Mouse (Mus musculus): ENCODE measurements around the gene Phf21a. TPM values are rescaled to one million over a fixed set of nuclear protein-coding genes. Genes with fewer than 3 reads are reported as not detected.

The Phf21a gene
- polyA plus RNA-seq, 1 experiment from 2014 or later, result 29.9 TPM

DNA sequence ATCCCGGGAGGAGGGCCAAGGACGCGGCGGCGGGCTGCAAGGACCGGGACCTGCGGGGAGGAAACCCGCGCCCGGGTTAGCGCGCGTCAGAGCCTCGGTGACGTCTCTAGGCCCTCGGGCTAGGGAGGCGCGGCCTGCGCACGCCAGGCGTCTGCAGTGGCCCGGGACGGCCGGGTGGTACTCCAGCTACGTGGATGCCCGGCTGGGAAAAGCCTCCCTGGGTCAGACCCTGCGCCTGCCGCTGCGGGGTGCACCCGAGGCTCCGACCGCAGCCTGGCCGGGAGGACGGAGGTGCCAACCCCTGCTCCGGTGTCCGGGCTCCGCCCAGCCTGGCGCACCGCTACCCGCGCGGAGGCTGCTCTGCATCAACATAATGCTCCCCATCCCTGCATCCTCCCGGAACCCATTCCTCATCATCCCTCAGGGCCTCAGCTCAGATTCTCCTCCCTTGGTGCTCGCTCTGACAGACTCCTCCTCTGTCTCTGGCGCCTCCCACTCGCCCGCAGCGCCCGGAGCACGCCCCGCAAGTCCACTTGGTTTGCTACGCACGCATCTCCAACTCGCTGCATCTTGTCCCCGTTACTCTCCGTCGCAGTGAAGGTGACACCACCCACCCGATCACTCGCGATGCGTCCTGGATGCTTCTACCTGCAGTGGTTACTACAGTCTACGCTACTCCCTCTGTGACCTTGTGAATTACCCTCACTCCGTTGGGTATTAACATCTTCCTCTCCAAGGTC, 33.3 kb upstream of the Phf21a start:
- under 1% methylated on average over 63 of the region's 63 CpGs for WGBS
- H3K36me3 ChIP-seq, result no peaks in the 10 kb centered on the region
- peak overlapping the region; percentile 53 for H3K4me3 ChIP-seq
- peaks cover 35% of the 10 kb centered on the region for H3K27me3 ChIP-seq
- peak overlapping the region; percentile 99 for H3K4me2 ChIP-seq
- H3K27ac ChIP-seq, result no peak overlapping the region
- H3K9ac ChIP-seq, result peak overlapping the region; percentile 43
- H3K9me3 ChIP-seq, result no peaks in the 10 kb centered on the region
- H3K4me1 ChIP-seq, result peaks cover 35% of the 10 kb centered on the region
- ATAC-seq (ENCODE audit: borderline replicate concordance, extremely low read depth, low FRiP score, low TSS enrichment), result peak; percentile 40

DNA sequence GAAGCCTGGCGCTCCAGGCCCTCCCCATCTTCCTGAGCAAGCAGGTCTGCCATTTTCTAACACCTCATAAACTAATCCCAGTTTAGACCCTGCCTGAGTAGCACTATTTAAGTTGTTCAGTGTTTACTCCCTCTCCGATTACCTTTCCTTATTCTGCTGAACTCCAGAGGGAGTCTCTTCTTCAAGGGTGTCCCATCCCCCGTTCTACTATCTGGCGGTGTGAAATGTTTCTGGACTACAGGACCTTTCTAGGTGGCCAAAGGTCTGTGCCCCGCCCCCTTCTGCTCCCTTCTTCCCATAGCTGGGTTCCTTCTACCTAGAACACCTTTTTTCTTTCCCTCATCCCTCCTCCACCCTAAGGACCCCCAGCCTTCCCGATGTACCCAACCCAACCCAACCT, 32.6 kb upstream of the Phf21a start:
- WGBS, result 17% methylated on average over 6 of the region's 6 CpGs

DNA sequence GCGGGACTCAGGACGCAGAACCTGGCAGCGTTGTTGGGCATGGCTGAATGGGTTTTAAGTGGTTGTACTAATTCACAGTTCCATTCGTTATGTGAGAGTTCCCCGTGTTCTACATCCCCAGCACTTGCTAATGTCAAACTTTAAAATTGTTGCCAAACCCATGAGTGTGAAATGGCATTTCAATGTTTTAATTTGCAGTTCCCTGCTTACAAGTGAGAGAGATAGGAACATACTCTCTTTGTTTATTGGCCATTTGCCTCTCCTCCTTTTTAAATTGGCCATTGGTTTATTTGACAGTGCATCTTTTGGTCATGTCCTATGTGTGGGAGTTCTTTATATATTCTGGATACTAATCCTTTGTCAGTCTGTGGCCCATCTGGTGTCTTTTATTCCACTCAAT, 31.6 kb upstream of the Phf21a start:
- H3K4me1 ChIP-seq, result peaks cover 23% of the 10 kb centered on the region
- no peak overlapping the region for H3K4me2 ChIP-seq
- WGBS, result 65% methylated on average over 5 of the region's 5 CpGs
- H3K36me3 ChIP-seq, result no peaks in the 10 kb centered on the region
- no peaks in the 10 kb centered on the region for H3K9me3 ChIP-seq
- no peak overlapping the region for H3K9ac ChIP-seq
- ATAC-seq (ENCODE audit: borderline replicate concordance, extremely low read depth, low FRiP score, low TSS enrichment), result no peak
- H3K27ac ChIP-seq, result no peak overlapping the region
- H3K4me3 ChIP-seq, result no peak overlapping the region
- peaks cover 33% of the 10 kb centered on the region for H3K27me3 ChIP-seq

More for the DNA sequence above, 32.6 kb upstream of the Phf21a start:
- Histone ChIP-seq H3K9me3 (no peaks in the 10 kb centered on the region), H3K27ac (no peak overlapping the region), H3K27me3 (peaks cover 33% of the 10 kb centered on the region), H3K4me1 (peaks cover 32% of the 10 kb centered on the region), H3K4me2 (peak overlapping the region; percentile 99), H3K36me3 (no peaks in the 10 kb centered on the region), H3K4me3 (peak overlapping the region; percentile 53), H3K9ac (0 out of 2 replicates have a peak overlapping the region, but pooled peaks have one; percentile 43)
- ATAC-seq (ENCODE audit: borderline replicate concordance, extremely low read depth, low FRiP score, low TSS enrichment), result no peak

DNA sequence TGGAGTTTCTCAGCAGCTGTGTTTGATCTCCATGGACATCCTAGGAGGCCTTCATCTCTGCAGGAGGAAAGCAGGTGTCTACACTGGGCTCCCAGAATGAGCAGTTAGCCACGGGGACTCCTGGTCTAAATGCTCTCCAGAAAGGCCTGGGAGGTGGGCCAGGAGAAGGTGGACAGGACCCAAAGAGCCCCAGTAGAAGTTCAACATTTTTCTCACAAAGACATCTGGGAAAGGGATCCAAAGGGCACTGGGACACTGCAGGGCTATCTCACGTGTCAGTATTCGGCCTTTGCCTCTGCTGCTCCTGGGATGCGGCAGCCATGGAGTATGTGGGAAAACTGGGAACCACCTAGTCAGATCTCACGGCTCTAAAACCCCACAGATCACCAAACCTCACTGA, 29.8 kb upstream of the Phf21a start:
- peaks cover 33% of the 10 kb centered on the region for H3K27me3 ChIP-seq
- WGBS, result 52% methylated on average over 5 of the region's 5 CpGs
- no peak overlapping the region for H3K4me2 ChIP-seq
- H3K4me1 ChIP-seq, result peaks cover 21% of the 10 kb centered on the region
- no peak for ATAC-seq (ENCODE audit: borderline replicate concordance, extremely low read depth, low FRiP score, low TSS enrichment)
- no peak overlapping the region for H3K4me3 ChIP-seq
- no peak overlapping the region for H3K27ac ChIP-seq
- H3K9me3 ChIP-seq, result no peaks in the 10 kb centered on the region
- no peak overlapping the region for H3K9ac ChIP-seq
- H3K36me3 ChIP-seq, result no peaks in the 10 kb centered on the region

DNA sequence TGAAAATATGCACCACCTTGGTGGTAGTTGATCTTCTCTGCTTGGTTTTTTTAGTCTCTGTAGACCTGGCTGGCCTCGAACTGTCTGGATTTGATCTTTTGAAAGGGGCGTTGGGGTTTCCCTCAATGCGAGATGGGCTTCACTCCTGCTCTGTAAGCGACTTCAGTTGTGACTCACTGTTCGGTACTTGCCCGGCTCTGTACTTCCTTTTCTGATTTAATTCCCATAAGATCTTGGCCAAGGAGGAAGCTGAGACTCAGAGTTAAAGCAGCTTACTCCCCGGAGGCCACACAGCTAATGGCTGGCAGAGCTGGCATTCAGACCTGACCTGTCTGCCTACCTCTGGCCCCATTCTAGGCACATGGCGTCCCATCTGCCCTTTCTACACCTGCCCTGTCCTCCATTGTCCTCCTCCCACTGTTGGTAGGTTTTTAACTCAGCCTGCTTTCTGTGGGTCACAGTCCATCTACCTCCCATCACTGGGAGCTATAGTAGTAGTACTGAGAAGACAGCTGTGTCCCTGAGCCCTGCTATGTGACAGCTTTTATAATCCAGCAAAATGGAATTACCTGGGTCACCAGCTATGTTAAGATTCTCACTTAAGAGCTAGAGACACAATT, 27.5 kb upstream of the Phf21a start:
- ATAC-seq (ENCODE audit: borderline replicate concordance, extremely low read depth, low FRiP score, low TSS enrichment), result no peak
- no peaks in the 10 kb centered on the region for H3K4me1 ChIP-seq
- H3K4me3 ChIP-seq, result no peak overlapping the region
- no peaks in the 10 kb centered on the region for H3K36me3 ChIP-seq
- H3K27ac ChIP-seq, result no peak overlapping the region
- H3K27me3 ChIP-seq, result peaks cover 16% of the 10 kb centered on the region
- H3K9me3 ChIP-seq, result no peaks in the 10 kb centered on the region
- H3K9ac ChIP-seq, result no peak overlapping the region
- WGBS, result 79% methylated on average over 8 of the region's 8 CpGs
- H3K4me2 ChIP-seq, result no peak overlapping the region

DNA sequence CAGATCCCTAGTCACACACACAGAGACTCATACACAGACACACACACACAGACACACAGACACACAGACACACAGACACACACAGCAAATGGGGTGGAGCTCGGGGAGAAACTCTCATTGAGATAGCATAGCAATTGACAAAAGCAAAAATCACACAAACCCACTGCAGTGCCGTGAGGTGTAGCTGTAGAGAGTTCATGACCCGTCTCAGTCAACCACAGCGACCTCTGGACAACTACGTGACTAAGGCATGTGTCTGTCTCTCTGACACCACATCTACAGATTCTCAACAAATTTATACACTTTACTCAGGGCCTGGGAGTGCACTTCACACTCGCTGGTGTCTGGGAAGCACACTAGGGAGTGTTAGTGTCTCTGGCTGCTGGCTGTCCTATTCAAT, 27.0 kb upstream of the Phf21a start:
- H3K4me2 ChIP-seq, result no peak overlapping the region
- no peaks in the 10 kb centered on the region for H3K36me3 ChIP-seq
- no peak overlapping the region for H3K9ac ChIP-seq
- H3K4me3 ChIP-seq, result no peak overlapping the region
- no peak for ATAC-seq (ENCODE audit: borderline replicate concordance, extremely low read depth, low FRiP score, low TSS enrichment)
- peaks cover 10% of the 10 kb centered on the region for H3K27me3 ChIP-seq
- WGBS, result 49% methylated on average over 6 of the region's 6 CpGs
- no peak overlapping the region for H3K27ac ChIP-seq
- no peaks in the 10 kb centered on the region for H3K9me3 ChIP-seq
- no peaks in the 10 kb centered on the region for H3K4me1 ChIP-seq

DNA sequence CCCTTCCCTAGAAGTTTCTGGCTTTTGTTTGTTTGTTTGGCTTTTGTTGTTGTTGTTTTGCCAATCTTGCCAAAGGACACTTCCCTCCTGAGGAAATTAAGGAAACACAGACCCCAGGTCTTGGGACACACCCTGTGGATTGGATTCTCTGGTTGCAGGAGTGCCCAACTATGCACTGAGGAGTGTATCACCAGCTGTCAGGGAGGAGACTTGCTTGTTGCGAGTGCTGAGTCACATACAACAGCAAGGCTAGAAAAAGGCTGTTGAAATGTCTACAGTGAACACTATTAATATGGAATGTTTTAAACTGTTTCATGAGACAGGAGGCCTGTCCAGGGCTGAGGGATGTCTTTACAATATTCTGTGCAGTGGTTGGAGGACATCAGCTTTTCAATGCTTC, 26.0 kb upstream of the Phf21a start:
- H3K9me3 ChIP-seq, result no peaks in the 10 kb centered on the region
- no peak overlapping the region for H3K4me2 ChIP-seq
- WGBS, result 50% methylated on average over 1 of the region's 1 CpGs
- H3K27me3 ChIP-seq, result peaks cover 2% of the 10 kb centered on the region; the same call in 1 of the 2 replicates
- H3K27ac ChIP-seq, result no peak overlapping the region
- no peaks in the 10 kb centered on the region for H3K4me1 ChIP-seq
- no peak for ATAC-seq (ENCODE audit: borderline replicate concordance, extremely low read depth, low FRiP score, low TSS enrichment)
- no peak overlapping the region for H3K9ac ChIP-seq
- no peak overlapping the region for H3K4me3 ChIP-seq
- no peaks in the 10 kb centered on the region for H3K36me3 ChIP-seq

DNA sequence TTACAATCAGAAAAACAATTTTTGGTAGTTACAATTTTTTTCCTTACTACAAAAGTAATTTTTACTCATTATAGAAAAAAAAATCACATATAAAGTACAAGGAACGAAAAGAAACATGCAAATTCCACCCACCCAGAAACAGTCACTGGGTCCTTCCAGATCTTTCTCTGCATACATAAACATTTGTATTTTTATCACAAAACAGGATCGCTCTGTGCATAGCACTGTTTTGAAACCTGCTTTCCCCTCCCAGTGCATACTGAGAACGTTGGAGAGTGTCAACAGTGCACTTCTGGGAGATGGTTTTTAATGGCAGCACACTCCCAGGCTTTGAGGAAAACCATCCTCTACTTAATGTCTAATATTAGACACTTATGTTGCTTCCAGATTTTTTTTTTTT, 25.3 kb upstream of the Phf21a start:
- H3K4me3 ChIP-seq, result no peak overlapping the region
- H3K4me2 ChIP-seq, result no peak overlapping the region
- H3K9ac ChIP-seq, result no peak overlapping the region
- H3K9me3 ChIP-seq, result no peaks in the 10 kb centered on the region
- no peaks in the 10 kb centered on the region for H3K27me3 ChIP-seq
- H3K4me1 ChIP-seq, result no peaks in the 10 kb centered on the region
- no peaks in the 10 kb centered on the region for H3K36me3 ChIP-seq
- 46% methylated on average over 3 of the region's 3 CpGs for WGBS
- no peak for ATAC-seq (ENCODE audit: borderline replicate concordance, extremely low read depth, low FRiP score, low TSS enrichment)
- H3K27ac ChIP-seq, result no peak overlapping the region

DNA sequence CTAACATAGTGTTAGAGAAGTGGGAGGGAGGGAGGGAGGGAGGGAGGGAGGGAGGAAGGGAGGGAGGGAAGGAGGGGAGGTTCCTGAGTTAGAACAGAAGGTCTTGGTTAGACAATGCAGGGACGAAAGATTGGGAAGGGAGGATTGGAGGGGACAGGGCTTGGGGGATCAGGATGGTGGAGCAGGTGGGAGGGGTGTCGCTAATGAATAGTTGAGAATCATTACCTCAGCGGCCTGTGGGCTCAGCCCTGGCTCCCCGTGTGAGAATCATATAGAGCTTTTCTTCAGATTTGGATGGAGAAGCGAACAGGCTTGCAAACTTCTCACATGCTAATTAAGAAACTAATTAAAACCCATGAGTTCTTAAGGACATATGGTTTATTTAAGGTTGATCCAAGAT, 23.3 kb upstream of the Phf21a start:
- 71% methylated on average over 5 of the region's 5 CpGs for WGBS
- H3K4me1 ChIP-seq, result no peaks in the 10 kb centered on the region
- H3K27me3 ChIP-seq, result no peaks in the 10 kb centered on the region
- no peak overlapping the region for H3K4me2 ChIP-seq
- H3K4me3 ChIP-seq, result no peak overlapping the region
- ATAC-seq (ENCODE audit: borderline replicate concordance, extremely low read depth, low FRiP score, low TSS enrichment), result no peak
- H3K27ac ChIP-seq, result no peak overlapping the region
- H3K9me3 ChIP-seq, result no peaks in the 10 kb centered on the region
- no peaks in the 10 kb centered on the region for H3K36me3 ChIP-seq
- H3K9ac ChIP-seq, result no peak overlapping the region

DNA sequence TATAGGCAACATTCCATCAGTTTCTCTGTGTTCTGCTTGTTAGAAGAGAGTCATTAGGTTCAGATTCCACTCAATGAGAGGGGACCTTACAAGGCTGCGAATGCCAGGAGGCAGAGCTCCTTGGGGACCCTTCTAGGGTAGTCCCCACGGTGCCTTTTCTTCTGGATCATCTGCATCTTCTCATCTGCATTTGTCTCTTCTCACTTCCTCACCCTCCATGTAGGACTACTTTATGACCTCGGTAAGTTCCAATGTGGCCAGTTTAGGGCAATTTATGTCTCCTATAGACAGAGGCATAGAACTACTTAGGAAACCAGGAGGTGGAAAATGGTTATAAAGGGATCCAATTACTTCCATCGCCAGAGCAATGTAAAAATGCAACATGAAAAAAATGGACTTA, 21.8 kb upstream of the Phf21a start:
- Histone ChIP-seq H3K4me3 (no peak overlapping the region), H3K27ac (no peak overlapping the region), H3K4me2 (no peak overlapping the region), H3K36me3 (no peaks in the 10 kb centered on the region), H3K9ac (no peak overlapping the region), H3K4me1 (no peaks in the 10 kb centered on the region), H3K27me3 (no peaks in the 10 kb centered on the region), H3K9me3 (no peaks in the 10 kb centered on the region)
- 78% methylated on average over 4 of the region's 4 CpGs for WGBS
- ATAC-seq (ENCODE audit: borderline replicate concordance, extremely low read depth, low FRiP score, low TSS enrichment), result no peak

DNA sequence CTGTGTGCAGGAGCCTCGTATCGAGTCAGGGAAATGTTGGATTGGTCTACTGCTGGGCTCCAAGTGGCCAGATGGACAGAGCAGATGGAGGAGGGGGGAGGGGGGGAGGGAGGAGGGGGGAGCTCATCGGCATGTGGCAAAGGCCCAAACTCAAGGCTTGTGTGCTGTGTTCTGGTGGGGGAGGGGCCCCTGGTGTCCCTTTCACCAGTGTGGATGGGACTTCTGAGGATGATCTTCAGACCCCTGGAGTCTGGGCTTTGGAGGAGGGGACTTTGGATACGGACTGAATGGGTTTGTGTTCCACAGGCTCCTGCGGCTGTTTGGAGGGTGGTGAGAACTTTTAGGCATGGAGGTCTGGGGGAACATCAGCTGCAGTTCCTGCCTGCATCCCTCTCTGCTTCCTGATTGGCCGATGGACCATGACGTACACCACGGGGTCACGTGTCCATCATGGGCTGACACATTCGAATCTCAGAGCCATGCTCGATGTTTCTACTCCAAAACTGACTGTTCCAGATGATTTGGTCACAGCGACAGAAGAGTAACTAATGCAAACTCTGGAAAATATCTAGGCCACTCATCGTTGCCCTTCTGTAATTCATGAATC, 16.7 kb upstream of the Phf21a start:
- no peak for ATAC-seq (ENCODE audit: borderline replicate concordance, extremely low read depth, low FRiP score, low TSS enrichment)

DNA sequence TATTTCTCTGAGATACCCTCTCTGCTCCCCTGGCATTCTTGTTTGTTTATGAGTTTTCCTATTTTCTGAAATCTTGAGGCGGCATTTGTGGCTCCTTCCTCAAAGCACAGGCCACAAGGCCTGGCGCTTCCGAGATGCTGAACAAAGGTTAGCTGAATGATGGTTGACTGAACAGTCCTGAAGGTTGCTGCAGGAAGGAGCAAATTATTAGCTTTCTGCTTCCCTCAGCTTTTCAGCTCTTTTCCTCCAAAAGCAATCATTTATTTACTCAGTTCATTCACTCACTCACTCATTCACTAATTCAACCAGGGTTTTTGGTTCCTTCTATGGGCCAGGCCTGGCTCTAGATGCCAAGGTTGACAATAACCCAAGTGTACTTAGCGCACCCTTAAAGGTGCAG, 10.7 kb upstream of the Phf21a start:
- WGBS, result 89% methylated on average over 4 of the region's 4 CpGs
- Histone ChIP-seq H3K27ac (no peak overlapping the region), H3K9ac (no peak overlapping the region), H3K4me3 (no peak overlapping the region), H3K4me1 (peaks cover 4% of the 10 kb centered on the region), H3K9me3 (no peaks in the 10 kb centered on the region), H3K36me3 (no peaks in the 10 kb centered on the region), H3K4me2 (no peak overlapping the region), H3K27me3 (no peaks in the 10 kb centered on the region)
- ATAC-seq (ENCODE audit: borderline replicate concordance, extremely low read depth, low FRiP score, low TSS enrichment), result no peak

More for the DNA sequence above, 16.7 kb upstream of the Phf21a start:
- H3K9me3 ChIP-seq, result no peaks in the 10 kb centered on the region
- no peak overlapping the region for H3K9ac ChIP-seq
- H3K36me3 ChIP-seq, result no peaks in the 10 kb centered on the region
- H3K4me2 ChIP-seq, result no peak overlapping the region
- no peak overlapping the region for H3K4me3 ChIP-seq
- H3K27me3 ChIP-seq, result no peaks in the 10 kb centered on the region
- WGBS, result 74% methylated on average over 13 of the region's 13 CpGs
- peaks cover 4% of the 10 kb centered on the region for H3K4me1 ChIP-seq
- H3K27ac ChIP-seq, result no peak overlapping the region

All from lung, embryonic 15.5 days (tissue).